Mouse (Mus musculus) forebrain, embryonic 14.5 days (tissue): ENCODE results near the gene Ang2. TPM values are rescaled to one million over a fixed set of nuclear protein-coding genes. Genes with fewer than 3 reads are reported as not detected.

Experiments
- polyA plus RNA-seq: library from polyadenylated mRNA; unstranded; fragments of >200 nt; fragmentation: Nextera tagmentation; extraction: Ambion mirVana; gene quantifications from 2 replicates; pipeline ENCODE4 v1.2.1, GENCODE M21; 2014

The Ang2 gene
- polyA plus RNA-seq, 1 experiment from 2014 or later, result not detected

Other genes starting within 250 kb of the Ang2 start
- gene Pnp2, start 243.2 kb downstream of the Ang2 start, polyA plus RNA-seq, result 0.46 and 0.69 TPM in 2 replicates
- not detected in 2 replicates for gene Rnase10, start 191.4 kb downstream of the Ang2 start, polyA plus RNA-seq
- gene Rnase9, start 157.3 kb downstream of the Ang2 start, polyA plus RNA-seq, result not detected in 2 replicates
- not detected in 2 replicates for gene Rnase11, start 149.0 kb downstream of the Ang2 start, polyA plus RNA-seq
- not detected in 2 replicates for gene Rnase12, start 141.5 kb downstream of the Ang2 start, polyA plus RNA-seq
- gene Olfr750, start 124.7 kb downstream of the Ang2 start, polyA plus RNA-seq, result not detected in 2 replicates
- gene Rnase4, start 108.1 kb downstream of the Ang2 start, polyA plus RNA-seq, result 11.5 and 14.2 TPM in 2 replicates
- 2.2 and 2.8 TPM in 2 replicates for gene Ang, start 108.0 kb downstream of the Ang2 start, polyA plus RNA-seq
- gene Eddm3b, start 84.7 kb downstream of the Ang2 start, polyA plus RNA-seq, result not detected in 2 replicates
- gene Rnase6, start 75.2 kb downstream of the Ang2 start, polyA plus RNA-seq, result 0.33 and 1.3 TPM in 2 replicates
- 0.18 TPM in 1 of 2 replicates, not detected in the other for gene Rnase1, start 52.4 kb downstream of the Ang2 start, polyA plus RNA-seq
- gene Rnase2b, start 36.9 kb downstream of the Ang2 start, polyA plus RNA-seq, result not detected in 2 replicates
- not detected in 2 replicates for gene Ear14, start 4.2 kb upstream of the Ang2 start, polyA plus RNA-seq
- not detected in 2 replicates for gene Rnase2a, start 57.0 kb upstream of the Ang2 start, polyA plus RNA-seq
- gene Gm7247, start 162.6 kb upstream of the Ang2 start, polyA plus RNA-seq, result not detected in 2 replicates
- gene Vmn2r88, start 211.7 kb upstream of the Ang2 start, polyA plus RNA-seq, result not detected in 2 replicates